Mouse (Mus musculus): ENCODE results near the gene Ccdc43. TPM values are rescaled to one million over a fixed set of nuclear protein-coding genes. Genes with fewer than 3 reads are reported as not detected.

Gene Ccdc43
- polyA plus RNA-seq, 1 experiment from 2014 or later, result 37.4 TPM

DNA sequence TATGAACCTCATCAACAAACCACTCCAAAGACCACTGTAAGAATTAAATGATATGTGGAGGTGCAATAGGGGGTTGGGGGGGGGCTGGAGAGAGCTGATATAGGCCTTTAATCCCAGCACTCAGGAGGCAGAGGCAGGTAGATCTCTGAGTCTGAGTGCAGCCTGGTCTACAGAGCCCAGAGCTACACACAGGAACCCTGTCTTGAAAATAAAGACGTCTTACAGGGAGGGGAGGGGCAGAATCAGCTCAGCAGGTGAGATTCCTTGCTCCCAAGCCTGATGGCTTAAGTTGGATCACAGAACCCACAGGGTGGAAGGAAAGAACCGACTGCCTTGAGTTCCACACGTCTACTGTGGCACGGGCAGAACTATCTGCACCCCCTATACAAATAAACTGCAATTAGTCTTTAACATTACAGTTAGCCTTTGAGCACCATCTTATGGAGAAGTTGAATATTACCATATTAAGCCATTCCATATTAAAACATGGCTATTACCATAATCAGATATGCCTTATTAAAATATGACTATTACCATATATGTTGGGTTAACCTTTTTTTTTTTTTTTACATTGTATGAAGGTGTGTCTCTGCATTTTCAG is 41.2 kb downstream of the Ccdc43 start:
- Histone ChIP-seq H3K4me1 (no peaks in the 10 kb centered on the region), H3K9me3 (no peaks in the 10 kb centered on the region), H3K27ac (no peak overlapping the region), H3K4me3 (no peak overlapping the region), H3K4me2 (no peak overlapping the region), H3K9ac (no peak overlapping the region), H3K36me3 (replicated peaks) (no peaks in the 10 kb centered on the region), H3K27me3 (replicated peaks) (no peaks in the 10 kb centered on the region)
- no peak for ATAC-seq (replicated peaks)
- WGBS, result 25% methylated on average over 4 of the region's 4 CpGs

DNA sequence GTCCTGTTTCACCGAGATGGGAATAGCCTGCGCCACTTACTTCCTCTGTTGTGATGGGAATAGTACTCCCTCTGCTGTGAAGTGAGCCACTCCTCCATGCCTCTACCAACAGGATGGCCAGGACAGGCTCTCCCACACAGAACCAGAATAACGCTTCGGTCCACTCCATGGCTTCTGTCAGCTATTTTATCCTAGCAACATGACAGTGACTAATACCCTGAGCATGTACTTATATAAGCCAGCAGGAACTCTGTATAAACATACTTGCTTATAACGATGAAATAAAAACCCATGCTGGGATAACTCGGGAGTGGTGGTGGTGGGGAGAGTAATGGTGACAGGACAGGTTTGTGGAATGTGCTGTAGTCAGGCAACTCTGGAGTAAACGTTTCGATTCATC is 41.7 kb downstream of the Ccdc43 start:
- WGBS, result 77% methylated on average over 8 of the region's 8 CpGs
- Histone ChIP-seq H3K36me3 (replicated peaks) (no peaks in the 10 kb centered on the region), H3K4me1 (no peaks in the 10 kb centered on the region), H3K27me3 (replicated peaks) (no peaks in the 10 kb centered on the region), H3K4me2 (no peak overlapping the region), H3K9ac (no peak overlapping the region), H3K27ac (no peak overlapping the region), H3K9me3 (no peaks in the 10 kb centered on the region), H3K4me3 (no peak overlapping the region)
- ATAC-seq (replicated peaks), result no peak

DNA sequence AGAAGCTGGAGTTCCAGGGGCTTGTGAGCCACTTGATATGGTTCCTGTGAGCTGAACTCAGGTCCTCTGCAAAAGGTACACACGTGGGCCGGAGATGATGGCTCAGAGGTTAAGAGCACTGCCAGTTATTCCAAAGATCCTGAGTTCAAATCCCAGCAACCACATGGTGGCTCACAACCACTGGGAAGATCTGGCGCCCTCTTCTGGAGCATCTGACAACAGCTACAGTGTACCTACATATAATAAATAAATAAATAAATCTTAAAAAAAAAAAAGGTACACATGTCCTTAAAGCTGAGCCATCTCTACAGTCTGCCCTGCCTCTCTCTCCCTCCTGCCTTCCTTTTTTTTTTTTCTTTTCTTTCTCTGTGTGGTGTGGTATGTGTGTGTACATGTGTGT is 44.7 kb downstream of the Ccdc43 start:
- 76% methylated on average over 3 of the region's 3 CpGs for WGBS
- no peak overlapping the region for H3K9ac ChIP-seq

DNA sequence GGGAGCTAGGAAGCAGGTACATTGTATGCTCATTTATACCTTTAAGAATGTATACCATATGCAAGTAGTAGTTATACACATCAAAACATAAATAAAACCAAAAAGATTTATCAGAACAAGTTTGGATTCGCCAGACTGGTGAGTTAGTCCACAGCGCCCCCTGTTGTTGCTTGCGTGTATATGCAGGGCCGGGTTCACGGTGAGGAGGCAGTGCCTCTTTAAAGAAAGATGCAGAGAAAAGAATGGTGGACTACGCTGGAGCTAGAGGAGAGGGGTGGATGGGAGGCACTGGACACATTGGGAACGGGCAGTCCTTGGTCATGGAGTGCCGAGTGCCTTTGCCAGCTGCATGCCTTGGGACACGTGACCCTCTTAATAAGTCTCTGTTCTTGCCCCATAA is 46.2 kb downstream of the Ccdc43 start:
- Histone ChIP-seq H3K36me3 (replicated peaks) (no peaks in the 10 kb centered on the region), H3K4me2 (no peak overlapping the region), H3K4me1 (no peaks in the 10 kb centered on the region), H3K4me3 (no peak overlapping the region), H3K27me3 (replicated peaks) (no peaks in the 10 kb centered on the region), H3K9ac (no peak overlapping the region), H3K27ac (no peak overlapping the region), H3K9me3 (no peaks in the 10 kb centered on the region)
- ATAC-seq (replicated peaks), result no peak
- WGBS, result 3% methylated on average over 9 of the region's 9 CpGs

More for the DNA sequence above, 44.7 kb downstream of the Ccdc43 start:
- no peak for ATAC-seq (replicated peaks)
- Histone ChIP-seq H3K4me1 (no peaks in the 10 kb centered on the region), H3K4me3 (no peak overlapping the region), H3K27me3 (replicated peaks) (no peaks in the 10 kb centered on the region), H3K4me2 (no peak overlapping the region), H3K36me3 (replicated peaks) (no peaks in the 10 kb centered on the region), H3K9me3 (no peaks in the 10 kb centered on the region), H3K27ac (no peak overlapping the region)

DNA sequence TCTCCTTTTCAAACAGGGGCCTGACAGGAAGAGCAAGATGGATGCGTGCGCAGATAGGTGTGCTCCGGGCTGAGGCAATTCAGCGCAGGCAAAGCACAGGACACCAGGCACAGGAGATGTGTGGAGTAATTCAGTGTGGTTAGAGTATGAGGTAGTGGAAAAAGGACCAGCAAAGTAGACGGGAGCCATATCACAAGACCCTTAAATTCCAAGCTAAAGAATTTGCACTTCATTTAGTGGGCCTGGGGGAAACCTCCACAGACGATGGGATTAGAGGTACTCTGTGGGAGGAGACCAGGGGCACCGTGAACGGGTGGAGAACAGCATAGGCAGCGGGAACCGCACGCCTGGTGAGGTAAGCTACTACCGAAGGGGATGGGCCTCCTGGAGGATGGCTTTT is 49.7 kb downstream of the Ccdc43 start:
- Histone ChIP-seq H3K9me3 (no peaks in the 10 kb centered on the region), H3K27ac (no peak overlapping the region), H3K36me3 (replicated peaks) (no peaks in the 10 kb centered on the region), H3K4me2 (no peak overlapping the region), H3K9ac (no peak overlapping the region), H3K4me3 (no peak overlapping the region), H3K4me1 (no peaks in the 10 kb centered on the region), H3K27me3 (replicated peaks) (no peaks in the 10 kb centered on the region)
- no peak for ATAC-seq (replicated peaks)
- WGBS, result 72% methylated on average over 12 of the region's 12 CpGs

DNA sequence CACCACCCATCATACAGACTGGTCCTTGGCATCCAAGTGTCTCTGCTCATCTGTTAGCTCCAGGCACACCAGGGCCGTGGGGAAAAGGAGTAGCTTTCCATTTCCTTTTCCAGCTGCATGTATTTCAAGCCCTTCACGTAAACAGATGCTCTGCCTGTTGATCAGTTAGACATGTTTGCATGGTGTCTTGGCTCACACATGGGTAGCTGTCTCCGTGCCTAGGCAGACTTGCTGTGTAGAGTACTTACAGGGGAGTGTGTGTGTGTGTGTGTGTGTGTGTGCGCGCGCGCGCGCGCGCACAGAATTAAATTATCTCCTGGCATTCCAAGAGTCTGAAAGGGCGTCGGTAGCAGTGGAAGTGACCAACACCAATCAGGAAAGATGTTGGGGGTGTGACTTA is 51.4 kb downstream of the Ccdc43 start:
- Histone ChIP-seq H3K4me3 (no peak overlapping the region), H3K9ac (no peak overlapping the region), H3K9me3 (no peaks in the 10 kb centered on the region), H3K27ac (no peak overlapping the region), H3K36me3 (replicated peaks) (no peaks in the 10 kb centered on the region), H3K4me1 (no peaks in the 10 kb centered on the region), H3K4me2 (no peak overlapping the region), H3K27me3 (replicated peaks) (no peaks in the 10 kb centered on the region)
- no peak for ATAC-seq (replicated peaks)
- WGBS, result 91% methylated on average over 13 of the region's 13 CpGs

DNA sequence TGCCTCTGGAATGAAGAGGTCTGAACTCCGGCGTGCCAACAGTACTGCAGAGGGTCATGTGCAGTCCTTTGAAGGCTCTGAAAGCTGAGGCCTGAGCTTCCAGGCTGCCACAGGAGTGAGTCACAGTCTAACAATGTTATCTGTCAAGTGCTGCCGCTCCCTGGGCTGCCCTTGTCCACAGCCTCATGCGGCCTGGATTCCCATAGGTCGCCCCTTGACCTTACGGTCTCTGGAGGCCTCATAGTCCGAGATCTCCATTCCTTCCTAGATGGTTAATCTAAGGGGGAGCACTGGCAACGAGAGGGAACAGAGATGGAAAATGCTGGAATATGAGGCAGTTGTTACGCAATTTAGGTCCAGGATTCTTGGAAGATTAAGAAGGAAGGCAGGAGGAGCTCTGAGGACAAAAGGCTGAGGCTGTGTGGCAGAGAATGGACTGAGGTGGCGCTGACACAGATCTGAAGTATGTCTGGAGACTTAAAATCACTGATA is 53.6 kb downstream of the Ccdc43 start:
- no peaks in the 10 kb centered on the region for H3K36me3 ChIP-seq (replicated peaks)
- H3K4me3 ChIP-seq, result no peak overlapping the region
- H3K9me3 ChIP-seq, result no peaks in the 10 kb centered on the region
- 63% methylated on average over 10 of the region's 10 CpGs for WGBS
- H3K4me2 ChIP-seq, result no peak overlapping the region
- ATAC-seq (replicated peaks), result no peak
- 0 out of 2 replicates have a peak, but pooled peaks cover under 1% of the 10 kb centered on the region for H3K4me1 ChIP-seq
- H3K27me3 ChIP-seq (replicated peaks), result no peaks in the 10 kb centered on the region
- no peak overlapping the region for H3K9ac ChIP-seq
- H3K27ac ChIP-seq, result no peak overlapping the region

DNA sequence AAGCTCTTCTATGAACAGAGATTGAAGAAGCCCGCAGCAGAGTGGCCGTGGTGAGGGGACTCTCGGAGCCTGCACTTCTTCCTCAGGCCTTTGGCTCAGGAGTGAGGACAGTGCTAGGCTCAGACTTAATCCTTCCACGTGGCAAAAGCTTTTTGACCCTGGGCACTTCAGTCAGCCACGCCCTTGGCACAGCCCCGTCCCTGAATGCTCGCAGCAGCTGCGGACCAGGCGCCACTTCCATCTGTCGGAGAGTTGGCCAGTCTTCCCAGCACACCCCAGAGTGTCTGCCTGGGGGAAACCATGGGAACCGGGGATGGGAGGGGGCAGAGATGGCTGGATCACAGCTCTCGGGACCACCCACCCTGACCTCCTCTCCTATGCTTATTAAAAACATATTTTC is 60.7 kb downstream of the Ccdc43 start:
- no peak for ATAC-seq (replicated peaks)
- 35% methylated on average over 12 of the region's 12 CpGs for WGBS
- no peaks in the 10 kb centered on the region for H3K27me3 ChIP-seq (replicated peaks)

More for the DNA sequence above, 60.7 kb downstream of the Ccdc43 start:
- Histone ChIP-seq H3K4me3 (no peak overlapping the region), H3K4me2 (no peak overlapping the region), H3K36me3 (replicated peaks) (no peaks in the 10 kb centered on the region), H3K4me1 (peaks cover 16% of the 10 kb centered on the region; the same call in 1 of the 2 replicates), H3K27ac (no peak overlapping the region), H3K9ac (no peak overlapping the region), H3K9me3 (no peaks in the 10 kb centered on the region)

Small RNAs within 50 kb of the gene (microRNA-seq; reads per million reads assigned to microRNA genes)
- not detected for gene Gm22920

Other genes starting within 250 kb of the Ccdc43 start
- gene Itga2b, start 227.7 kb downstream of the Ccdc43 start, polyA plus RNA-seq (2015; fragmentation: Nextera tagmentation; extraction: Ambion mirVana), result 9.0 TPM in 2 replicates
- 72.7 and 76.4 TPM in 2 replicates for gene Gpatch8, start 141.4 kb downstream of the Ccdc43 start, polyA plus RNA-seq (2015; fragmentation: Nextera tagmentation; extraction: Ambion mirVana)
- gene Gm11627, start 118.3 kb downstream of the Ccdc43 start, polyA plus RNA-seq (2015; fragmentation: Nextera tagmentation; extraction: Ambion mirVana), result 1.9 and 3.4 TPM in 2 replicates
- 7.4 and 9.5 TPM in 2 replicates for gene Fzd2, start 93.4 kb downstream of the Ccdc43 start, polyA plus RNA-seq (2015; fragmentation: Nextera tagmentation; extraction: Ambion mirVana)
- 0.13 TPM in 1 of 2 replicates, not detected in the other for gene Meioc, start 34.1 kb downstream of the Ccdc43 start, polyA plus RNA-seq (2015; fragmentation: Nextera tagmentation; extraction: Ambion mirVana)
- 34.4 and 40.4 TPM in 2 replicates for gene Adam11, start 63.7 kb upstream of the Ccdc43 start, polyA plus RNA-seq (2015; fragmentation: Nextera tagmentation; extraction: Ambion mirVana)
- gene Gjc1, start 121.9 kb upstream of the Ccdc43 start, polyA plus RNA-seq (2015; fragmentation: Nextera tagmentation; extraction: Ambion mirVana), result 36.9 TPM in 2 replicates
- 13.7 and 14.8 TPM in 2 replicates for gene Higd1b, start 138.1 kb upstream of the Ccdc43 start, polyA plus RNA-seq (2015; fragmentation: Nextera tagmentation; extraction: Ambion mirVana)
- 133 and 146 TPM in 2 replicates for gene Eftud2, start 183.2 kb upstream of the Ccdc43 start, polyA plus RNA-seq (2015; fragmentation: Nextera tagmentation; extraction: Ambion mirVana)
- gene Ccdc103, start 183.4 kb upstream of the Ccdc43 start, polyA plus RNA-seq (2015; fragmentation: Nextera tagmentation; extraction: Ambion mirVana), result 2.0 and 2.2 TPM in 2 replicates
- not detected in 2 replicates for gene Fam187a, start 187.4 kb upstream of the Ccdc43 start, polyA plus RNA-seq (2015; fragmentation: Nextera tagmentation; extraction: Ambion mirVana)
- gene Gfap, start 203.1 kb upstream of the Ccdc43 start, polyA plus RNA-seq (2015; fragmentation: Nextera tagmentation; extraction: Ambion mirVana), result 0.14 and 0.25 TPM in 2 replicates
- 1.8 and 2.4 TPM in 2 replicates for gene Kif18b, start 227.3 kb upstream of the Ccdc43 start, polyA plus RNA-seq (2015; fragmentation: Nextera tagmentation; extraction: Ambion mirVana)
- 11.7 and 14.0 TPM in 2 replicates for gene C1ql1, start 248.9 kb upstream of the Ccdc43 start, polyA plus RNA-seq (2015; fragmentation: Nextera tagmentation; extraction: Ambion mirVana)

Measured in midbrain, embryonic 15.5 days (tissue).